Mouse (Mus musculus): Measurements from ENCODE around the gene Myo5a. TPM values are rescaled to one million over a fixed set of nuclear protein-coding genes. Genes with fewer than 3 reads are reported as not detected.

Myo5a gene
- polyA plus RNA-seq, 1 experiment from 2014 or later = 24.5 TPM

- no peaks in the 10 kb centered on the region for H3K9me3 ChIP-seq
- WGBS = 68% methylated on average over 10 of the region's 10 CpGs
- H3K4me1 ChIP-seq = peaks cover 11% of the 10 kb centered on the region
- H3K4me3 ChIP-seq = no peak overlapping the region
- 0 out of 2 replicates have a peak overlapping the region, but pooled peaks have one; percentile 2 for H3K27ac ChIP-seq
- H3K36me3 ChIP-seq (replicated peaks) = peaks cover 42% of the 10 kb centered on the region
- DNase-seq (ENCODE audit: extremely low spot score, low spot score) = no peak
- H3K27me3 ChIP-seq (ENCODE audit: poor library complexity, severe bottlenecking) = no peaks in the 10 kb centered on the region
Measured at GRCm38 (mm10) chr9:75221420-75222287, 150.8 kb downstream of the Myo5a start.

GRCm38 (mm10) chr9:75231841-75232746 lies 161.3 kb downstream of the Myo5a start, which contains the start of gene Myo5c:
Myo5c (plus strand) TSS chr9:75232020.
- peaks cover 63% of the 10 kb centered on the region for H3K27me3 ChIP-seq (ENCODE audit: poor library complexity, severe bottlenecking)
- peak; percentile 56 for DNase-seq (ENCODE audit: extremely low spot score, low spot score)
- no peaks in the 10 kb centered on the region for H3K36me3 ChIP-seq (replicated peaks)
- peak within 1 kb of the TSS; percentile 63 for H3K4me3 ChIP-seq
- no peaks in the 10 kb centered on the region for H3K9me3 ChIP-seq
- peak within 1 kb of the TSS; percentile 36; the same call in 1 of the 2 replicates for H3K27ac ChIP-seq
- peaks cover 21% of the 10 kb centered on the region for H3K4me1 ChIP-seq
- whole genome bisulfite sequencing = 1% methylated on average over 48 of the region's 48 CpGs

- Histone ChIP-seq H3K27ac (no peak overlapping the region), H3K9me3 (no peaks in the 10 kb centered on the region), H3K27me3 (ENCODE audit: poor library complexity, severe bottlenecking) (peaks cover 63% of the 10 kb centered on the region), H3K4me1 (peaks cover 24% of the 10 kb centered on the region), H3K36me3 (replicated peaks) (no peaks in the 10 kb centered on the region), H3K4me3 (no peak overlapping the region)
- WGBS = 11% methylated on average over 8 of the region's 8 CpGs
- DNase-seq (ENCODE audit: extremely low spot score, low spot score) = no peak
Measured at GRCm38 (mm10) chr9:75232860-75233259, 162.0 kb downstream of the Myo5a start.

- Histone ChIP-seq H3K4me3 (no peak overlapping the region), H3K9me3 (no peaks in the 10 kb centered on the region), H3K27me3 (ENCODE audit: poor library complexity, severe bottlenecking) (peaks cover 63% of the 10 kb centered on the region), H3K36me3 (replicated peaks) (no peaks in the 10 kb centered on the region), H3K4me1 (peaks cover 24% of the 10 kb centered on the region), H3K27ac (no peak overlapping the region)
- no peak for DNase-seq (ENCODE audit: extremely low spot score, low spot score)
- WGBS = 30% methylated on average over 7 of the region's 7 CpGs
Measured at GRCm38 (mm10) chr9:75234271-75234741, 163.5 kb downstream of the Myo5a start.

GRCm38 (mm10) chr9:75234983-75235627 lies 164.3 kb downstream of the Myo5a start:
- no peak overlapping the region for H3K4me3 ChIP-seq
- no peak for DNase-seq (ENCODE audit: extremely low spot score, low spot score)
- peaks cover 57% of the 10 kb centered on the region for H3K27me3 ChIP-seq (ENCODE audit: poor library complexity, severe bottlenecking)
- H3K9me3 ChIP-seq = no peaks in the 10 kb centered on the region
- no peaks in the 10 kb centered on the region for H3K36me3 ChIP-seq (replicated peaks)
- H3K4me1 ChIP-seq = peaks cover 24% of the 10 kb centered on the region
- H3K27ac ChIP-seq = no peak overlapping the region
- 82% methylated on average over 12 of the region's 12 CpGs for WGBS

- WGBS = 63% methylated on average over 2 of the region's 2 CpGs
- DNase-seq (ENCODE audit: extremely low spot score, low spot score) = no peak
- no peaks in the 10 kb centered on the region for H3K9me3 ChIP-seq
- no peak overlapping the region for H3K4me3 ChIP-seq
- H3K4me1 ChIP-seq = peaks cover 24% of the 10 kb centered on the region
- H3K36me3 ChIP-seq (replicated peaks) = no peaks in the 10 kb centered on the region
- H3K27ac ChIP-seq = no peak overlapping the region
- peaks cover 51% of the 10 kb centered on the region for H3K27me3 ChIP-seq (ENCODE audit: poor library complexity, severe bottlenecking)
Measured at GRCm38 (mm10) chr9:75235696-75236095, 164.9 kb downstream of the Myo5a start.

GRCm38 (mm10) chr9:75236416-75237308 lies 165.8 kb downstream of the Myo5a start:
- Histone ChIP-seq H3K4me3 (no peak overlapping the region), H3K27ac (no peak overlapping the region), H3K9me3 (no peaks in the 10 kb centered on the region), H3K36me3 (replicated peaks) (no peaks in the 10 kb centered on the region), H3K4me1 (peaks cover 22% of the 10 kb centered on the region), H3K27me3 (ENCODE audit: poor library complexity, severe bottlenecking) (peaks cover 41% of the 10 kb centered on the region)
- WGBS = 86% methylated on average over 12 of the region's 12 CpGs
- DNase-seq (ENCODE audit: extremely low spot score, low spot score) = no peak

GRCm38 (mm10) chr9:75238179-75238578 lies 167.4 kb downstream of the Myo5a start:
- 88% methylated on average over 3 of the region's 3 CpGs for WGBS
- no peak overlapping the region for H3K27ac ChIP-seq
- peaks cover 12% of the 10 kb centered on the region; the same call in 1 of the 2 replicates for H3K4me1 ChIP-seq
- H3K27me3 ChIP-seq (ENCODE audit: poor library complexity, severe bottlenecking) = peaks cover 26% of the 10 kb centered on the region
- DNase-seq (ENCODE audit: extremely low spot score, low spot score) = no peak
- no peaks in the 10 kb centered on the region for H3K36me3 ChIP-seq (replicated peaks)
- no peak overlapping the region for H3K4me3 ChIP-seq
- H3K9me3 ChIP-seq = no peaks in the 10 kb centered on the region

GRCm38 (mm10) chr9:75243052-75243451 lies 172.2 kb downstream of the Myo5a start:
- Histone ChIP-seq H3K36me3 (replicated peaks) (no peaks in the 10 kb centered on the region), H3K9me3 (no peaks in the 10 kb centered on the region), H3K4me3 (no peak overlapping the region), H3K27me3 (ENCODE audit: poor library complexity, severe bottlenecking) (no peaks in the 10 kb centered on the region), H3K27ac (no peak overlapping the region), H3K4me1 (no peaks in the 10 kb centered on the region; the same call in 1 of the 2 replicates)
- WGBS = 77% methylated on average over 6 of the region's 6 CpGs
- DNase-seq (ENCODE audit: extremely low spot score, low spot score) = no peak

- Histone ChIP-seq H3K9me3 (no peaks in the 10 kb centered on the region), H3K27ac (no peak overlapping the region), H3K4me3 (no peak overlapping the region), H3K36me3 (replicated peaks) (no peaks in the 10 kb centered on the region), H3K4me1 (no peaks in the 10 kb centered on the region; the same call in 1 of the 2 replicates), H3K27me3 (ENCODE audit: poor library complexity, severe bottlenecking) (no peaks in the 10 kb centered on the region)
- no peak for DNase-seq (ENCODE audit: extremely low spot score, low spot score)
- 45% methylated on average over 5 of the region's 5 CpGs for WGBS
Measured at GRCm38 (mm10) chr9:75243730-75244406, 173.1 kb downstream of the Myo5a start.

GRCm38 (mm10) chr9:75244527-75244926 lies 173.7 kb downstream of the Myo5a start:
- Histone ChIP-seq H3K9me3 (no peaks in the 10 kb centered on the region), H3K27me3 (ENCODE audit: poor library complexity, severe bottlenecking) (no peaks in the 10 kb centered on the region), H3K27ac (no peak overlapping the region), H3K36me3 (replicated peaks) (no peaks in the 10 kb centered on the region), H3K4me1 (no peaks in the 10 kb centered on the region; the same call in 1 of the 2 replicates), H3K4me3 (no peak overlapping the region)
- no peak for DNase-seq (ENCODE audit: extremely low spot score, low spot score)
- WGBS = 82% methylated on average over 4 of the region's 4 CpGs

Data from forebrain, embryonic 10.5 days (tissue).